Mouse (Mus musculus): Measurements from ENCODE around the gene Fos.
"Not testable (repeated sequence)": the region's sequence is repeated elsewhere in the genome, so short reads cannot be mapped to it uniquely, and the experiment has no call there.

Gene Fos

GRCm38 (mm10) chr12:85524859-85525495, 51.3 kb downstream of the Fos start:
- not testable (repeated sequence) for DNase-seq
